In the genomic region with DNA sequence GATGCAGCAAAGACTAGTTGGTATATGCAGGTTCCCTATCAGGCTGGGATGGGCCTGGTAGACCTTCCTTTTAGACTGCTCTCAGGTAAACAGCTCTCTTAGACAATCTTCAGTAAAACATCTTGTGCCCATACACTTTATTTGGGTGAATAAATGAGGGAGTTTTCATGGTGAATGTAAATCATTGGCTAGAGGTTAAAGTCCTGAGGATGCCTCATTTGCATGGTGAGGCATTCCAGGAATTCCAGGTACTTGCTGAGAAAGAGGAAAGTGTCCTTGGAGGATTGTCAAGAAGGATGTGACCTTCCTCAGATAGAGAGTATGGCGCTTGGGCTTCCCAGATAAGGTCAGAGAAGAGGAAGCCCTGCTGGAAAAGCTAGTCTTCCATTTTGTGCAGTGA, we compare ENCODE assay signal across 9 mouse cellular contexts.
"Had no signal": no experiment of that assay in that cellular context is flagged by ENCODE, and none has a peak within 500 bp of the region (broad histone marks: within the 10 kb centered on the region; RNA-seq: fewer than 3 reads in every experiment).

No protein-coding gene starts in this region.

- DNase-seq: left cerebral cortex, postnatal 4 days; liver, postnatal 0 days; lung, embryonic 14.5 days; right cerebral cortex, adult 18-20 months; right cerebral cortex, postnatal 14 days; right cerebral cortex, postnatal 4 days; thymus, adult 2 months; thymus, postnatal 14 days; thymus, postnatal 4 days had no signal
